29 mouse cellular contexts compared by ENCODE assay signal in the genomic region with DNA sequence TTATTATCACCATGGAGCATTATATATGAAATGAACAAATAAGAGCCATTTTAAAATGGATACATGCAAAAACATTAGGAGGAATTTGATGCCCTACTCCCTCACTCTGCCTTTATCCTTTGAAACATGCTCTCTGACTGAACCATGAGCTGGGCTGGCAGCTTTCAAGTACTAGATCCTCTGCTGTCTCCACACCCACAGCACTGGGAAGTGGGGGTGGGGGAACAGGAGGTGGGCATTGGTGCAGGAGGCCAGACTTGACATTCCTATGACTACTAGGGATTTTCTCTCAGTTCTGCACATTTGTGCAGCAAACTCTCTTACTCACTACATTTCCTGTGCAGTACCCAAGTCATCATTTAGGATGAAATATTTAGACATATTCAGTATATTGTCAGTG.
A peak's percentile ranks its signal among the peaks of the same experiment; 100 is the strongest.
DNase-seq lines count a peak whose midpoint lies in the region; ATAC-seq and TF ChIP-seq lines count a peak whose summit lies in the region.
"Had no signal": no experiment of that assay in that cellular context is flagged by ENCODE, and none has a peak within 500 bp of the region (broad histone marks: within the 10 kb centered on the region; RNA-seq: fewer than 3 reads in every experiment).

No protein-coding gene starts in this region.

- TF ChIP-seq CTCF in layer of hippocampus, adult 2 months (conservative IDR thresholded peaks at IDR 0.05) = no peak

- no peak overlapping the region for H3K4me3 ChIP-seq in layer of hippocampus, adult 2 months
- H3K4me3 ChIP-seq: embryonic facial prominence, embryonic 12.5 days; forebrain, embryonic 15.5 days; heart, embryonic 10.5 days; heart, embryonic 15.5 days; hindbrain, embryonic 12.5 days; intestine, embryonic 15.5 days; left cerebral cortex, adult 2 months; midbrain, embryonic 13.5 days; neural tube, embryonic 13.5 days had no signal

- ATAC-seq in frontal cortex, adult (ENCODE audit: low TSS enrichment) = peak; percentile 84
- ATAC-seq: CD4-positive, CD25-positive, alpha-beta regulatory T cell, adult 4 months; forebrain, embryonic 15.5 days; hindbrain, postnatal 0 days; intestine, embryonic 15.5 days; midbrain, embryonic 13.5 days had no signal

- intact Hi-C loops in left cerebral cortex, postnatal 25 days (cut with DNase I) = no loop called here

- H3K27ac ChIP-seq in layer of hippocampus, adult 2 months = no peak overlapping the region
- H3K27ac ChIP-seq: embryonic facial prominence, embryonic 12.5 days; forebrain, embryonic 15.5 days; heart, embryonic 10.5 days; heart, embryonic 15.5 days; hindbrain, embryonic 12.5 days; hindbrain, postnatal 0 days; intestine, embryonic 15.5 days; left cerebral cortex, adult 2 months; liver, embryonic 14.5 days; macrophage; midbrain, embryonic 13.5 days; neural tube, embryonic 13.5 days had no signal

- no peak for DNase-seq in frontal cortex, postnatal 14 days (ENCODE audit: low spot score in 2 of 2)
- DNase-seq in left cerebral cortex, postnatal 25 days (ENCODE audit: low spot score in 2 of 2) = peak; percentile 9 to 50
- DNase-seq in left cerebral cortex, adult 8-10 months (ENCODE audit: low spot score in 2 of 2) = no peak
- peak; percentile 26 to 51 for DNase-seq in layer of hippocampus, adult 2 months (ENCODE audit: low spot score in 2 of 2)
- peak; percentile 14 for DNase-seq in right cerebral cortex, postnatal 25 days
- DNase-seq in spleen, postnatal 14 days (ENCODE audit: low spot score in 2 of 2) = no peak
- DNase-seq: adrenal gland, postnatal 14 days; cerebellum, adult 18-20 months; cerebellum, postnatal 25 days; gastrocnemius, postnatal 14 days; kidney, adult 2 months; kidney, postnatal 36 days; liver; lung, adult 2 months; lung, postnatal 10 days had no signal

Comparison
In these comparisons a context has a peak if more than half of its experiments do, and no peak if none do; other contexts are left out.
1. DNase-seq: peak in left cerebral cortex, postnatal 25 days (2 of 2), layer of hippocampus, adult 2 months (2 of 2) and right cerebral cortex, postnatal 25 days (single experiment); none in frontal cortex, postnatal 14 days (0 of 2), left cerebral cortex, adult 8-10 months (0 of 2) and spleen, postnatal 14 days (0 of 2).